Mouse (Mus musculus) lung, adult 2 months (tissue): Measurements from ENCODE around the gene Trp53i13. TPM values are rescaled to one million over a fixed set of nuclear protein-coding genes. Genes with fewer than 3 reads are reported as not detected.

Experiments
- DNase-seq: peaks from one replicate; pipeline ENCODE4 v3.0.0; 2022
- H3K4me1 ChIP-seq: fragments of 200-500 bp; 2 replicates; pipeline ENCODE4 v1.6.1; 2011; ENCODE audit warnings: low read length; ENCODE audit not compliant: control insufficient read depth, insufficient read depth
- H3K4me3 ChIP-seq: fragments of 200-500 bp; replicated peaks from 2 replicates; pipeline ENCODE3; 2011; ENCODE audit warnings: low read depth, mild to moderate bottlenecking, control low read depth, low read length; ENCODE audit errors: extremely low read depth
- CTCF ChIP-seq: fragments of 200-500 bp; IDR thresholded peaks from 2 replicates; pipeline ENCODE4 v1.5.1; 2011; ENCODE audit warnings: mild to moderate bottlenecking, low read length, control low read depth; ENCODE audit not compliant: insufficient read depth
- POLR2A ChIP-seq: fragments of 200-500 bp; IDR thresholded peaks from 2 replicates; pipeline ENCODE4 v1.6.1; 2011; ENCODE audit warnings: low read depth, mild to moderate bottlenecking, control low read depth, low read length, borderline replicate concordance; ENCODE audit errors: extremely low read depth
- WGBS: fragments of 180-500 bp; shearing (Covaris S2); methylation state at CpG from one replicate; pipeline ENCODE4 v1.1.7; 2018; 5-methylcytosine and 5-hydroxymethylcytosine counted together
- polyA plus RNA-seq: library from polyadenylated mRNA; depleted of rRNA; stranded (reverse); fragments of >200 nt; gene quantifications from 2 replicates; pipeline ENCODE4 v1.2.3, GENCODE M21; 2012

Trp53i13 gene
- polyA plus RNA-seq, 1 experiment, result 31.8 TPM

DNA sequence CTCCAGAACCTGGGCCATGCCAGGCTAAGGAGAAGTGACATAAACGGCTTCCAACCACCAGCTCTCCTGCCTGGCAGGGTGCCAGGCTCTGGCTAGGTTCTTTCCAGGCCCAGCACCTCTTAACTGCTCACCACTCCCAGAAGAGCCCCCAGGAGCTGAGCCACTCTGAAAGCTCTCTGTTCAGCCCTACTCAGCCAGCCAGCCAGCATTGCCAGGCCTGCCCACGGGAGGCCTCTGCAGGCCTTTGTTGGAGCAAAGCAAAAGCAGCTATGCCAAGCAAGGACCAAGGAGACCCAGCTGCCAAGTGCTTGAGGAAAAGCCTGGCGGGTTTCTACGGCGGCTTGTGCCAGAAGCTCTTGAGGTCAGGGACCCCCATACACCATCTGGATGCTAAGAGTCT lies 29.0 kb downstream of the Trp53i13 start:
- WGBS, result 64% methylated on average over 5 of the region's 5 CpGs
- Histone ChIP-seq H3K4me1 (peaks cover 16% of the 10 kb centered on the region), H3K4me3 (no peak overlapping the region)
- no peak for DNase-seq
- TF ChIP-seq CTCF (no peak), POLR2A (no peak)

DNA sequence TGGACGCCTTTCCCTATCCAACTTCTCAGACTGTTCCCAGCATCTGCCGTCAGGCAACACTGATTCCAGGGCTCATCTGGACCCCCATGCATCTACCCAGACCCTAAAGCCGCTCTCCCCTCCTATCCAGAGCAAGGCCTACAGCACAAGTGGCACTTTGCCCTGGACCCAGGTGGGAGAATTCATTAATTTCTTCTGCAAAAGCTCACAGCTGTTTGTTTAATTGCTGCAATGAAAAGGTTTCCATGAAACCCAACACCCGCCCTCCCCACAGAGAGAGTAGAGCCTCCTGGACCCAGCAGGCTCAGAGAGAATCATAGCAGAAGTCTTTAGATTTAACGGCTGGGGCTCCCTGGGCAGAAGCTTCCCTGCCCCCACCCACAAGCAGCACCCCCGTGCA lies 30.6 kb downstream of the Trp53i13 start:
- no peak for TF ChIP-seq CTCF
- TF ChIP-seq POLR2A, result no peak
- DNase-seq, result no peak
- no peak overlapping the region for H3K4me3 ChIP-seq
- H3K4me1 ChIP-seq, result peaks cover 7% of the 10 kb centered on the region; the same call in 1 of the 2 replicates
- WGBS, result 80% methylated on average over 6 of the region's 6 CpGs

DNA sequence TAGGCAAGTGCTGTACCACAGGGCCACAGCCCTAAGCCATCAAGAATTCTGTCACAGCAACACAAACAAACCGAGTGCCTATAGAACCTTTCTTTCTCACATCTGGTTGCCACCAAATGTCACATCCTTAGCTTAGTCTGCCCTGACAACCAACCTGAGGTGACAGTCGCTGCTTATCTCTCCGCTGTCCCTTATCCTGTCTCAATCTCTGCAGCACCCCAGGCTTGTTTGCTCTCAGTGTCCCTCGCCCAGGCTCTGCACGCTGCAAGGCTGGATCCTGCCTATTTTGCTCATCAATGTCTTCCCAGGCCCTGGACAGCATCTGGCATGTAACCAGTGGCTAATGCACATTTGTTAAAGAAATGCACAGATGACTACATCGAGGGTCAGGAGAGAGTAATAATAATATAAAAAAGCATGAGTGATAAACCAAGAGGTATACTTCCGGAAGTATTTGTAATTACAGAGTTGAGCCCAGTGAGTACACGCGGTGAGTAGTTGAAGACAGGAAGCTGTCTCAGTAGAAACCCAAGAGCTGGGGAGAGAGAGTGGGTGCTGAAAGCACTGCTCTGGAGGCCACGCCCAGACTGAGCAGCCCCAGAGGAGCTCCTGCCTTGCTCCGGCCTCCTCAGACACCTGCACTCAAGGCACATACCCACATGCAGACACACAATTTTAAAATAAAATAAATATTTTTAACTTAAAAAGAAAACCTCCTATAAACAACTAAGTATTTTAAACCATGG lies 32.1 kb downstream of the Trp53i13 start:
- TF ChIP-seq POLR2A, result no peak
- no peak for DNase-seq
- H3K4me3 ChIP-seq, result no peak overlapping the region
- H3K4me1 ChIP-seq, result peaks cover under 1% of the 10 kb centered on the region; the same call in 1 of the 2 replicates
- 41% methylated on average over 11 of the region's 11 CpGs for WGBS

DNA sequence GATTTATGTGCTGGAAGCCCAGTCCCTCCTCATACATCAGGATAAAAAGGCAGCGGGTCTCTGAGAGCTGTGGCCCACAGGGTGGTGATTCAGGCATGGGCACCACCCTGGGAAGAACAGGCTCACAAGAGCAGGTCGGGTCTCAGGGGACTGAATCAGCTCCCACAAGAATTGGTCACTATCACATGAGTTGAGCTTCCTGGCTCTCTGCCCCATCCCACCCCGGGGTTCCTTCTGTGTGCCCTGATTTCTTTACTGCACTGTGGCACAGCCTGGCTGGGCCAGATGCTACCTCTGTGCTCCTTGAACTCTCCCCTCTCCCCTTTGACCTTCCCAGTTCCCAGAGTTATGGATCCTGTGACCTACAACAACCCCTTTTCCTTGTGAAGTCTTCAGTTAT lies 32.7 kb downstream of the Trp53i13 start:
- TF ChIP-seq CTCF (no peak), POLR2A (no peak)
- 53% methylated on average over 3 of the region's 3 CpGs for WGBS
- Histone ChIP-seq H3K4me3 (no peak overlapping the region), H3K4me1 (no peaks in the 10 kb centered on the region)
- DNase-seq, result no peak

DNA sequence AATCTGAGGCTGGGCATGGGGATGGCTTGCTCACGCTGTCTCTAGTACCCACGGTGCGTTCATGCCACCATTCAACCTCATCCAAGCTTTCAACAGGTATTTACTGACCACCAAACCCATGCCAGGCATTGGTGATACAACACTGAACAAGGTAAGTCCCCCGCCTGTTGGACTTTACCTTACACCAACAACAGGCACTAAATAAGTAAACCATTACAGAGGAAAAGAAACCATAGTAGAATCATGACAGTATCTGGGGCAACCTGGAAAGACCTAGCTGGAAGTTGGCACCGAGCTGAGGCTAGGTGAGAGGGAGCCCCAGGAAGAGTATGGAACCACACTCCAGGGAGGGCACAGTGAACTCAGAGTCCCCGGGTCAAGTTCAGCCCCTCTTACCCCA lies 38.9 kb downstream of the Trp53i13 start:
- TF ChIP-seq POLR2A (no peak), CTCF (no peak)
- Histone ChIP-seq H3K4me3 (no peak overlapping the region), H3K4me1 (no peaks in the 10 kb centered on the region)
- WGBS, result 93% methylated on average over 6 of the region's 6 CpGs
- DNase-seq, result no peak

DNA sequence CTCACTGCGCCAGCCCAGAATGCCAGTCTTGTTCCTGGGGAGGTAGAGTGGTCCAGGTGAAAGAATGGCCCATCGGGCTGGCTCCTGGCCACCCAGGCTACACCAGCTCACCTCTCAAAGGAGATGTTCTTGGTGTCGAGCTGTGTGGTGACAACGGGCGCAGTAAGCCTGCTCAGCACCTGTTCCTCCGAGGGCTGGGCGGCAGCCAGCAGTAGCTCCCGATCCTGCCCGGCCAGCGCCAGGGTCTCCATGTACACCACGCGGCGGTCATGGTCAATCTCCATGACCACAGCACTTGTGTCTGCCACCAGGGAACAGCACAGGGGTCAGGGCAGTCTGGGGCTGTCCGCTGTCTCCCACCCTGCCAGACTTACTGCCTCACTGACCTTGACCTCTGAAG lies 39.6 kb downstream of the Trp53i13 start:
- no peak for DNase-seq
- TF ChIP-seq CTCF (no peak), POLR2A (no peak)
- Histone ChIP-seq H3K4me3 (no peak overlapping the region), H3K4me1 (no peaks in the 10 kb centered on the region)
- 95% methylated on average over 14 of the region's 14 CpGs for WGBS

DNA sequence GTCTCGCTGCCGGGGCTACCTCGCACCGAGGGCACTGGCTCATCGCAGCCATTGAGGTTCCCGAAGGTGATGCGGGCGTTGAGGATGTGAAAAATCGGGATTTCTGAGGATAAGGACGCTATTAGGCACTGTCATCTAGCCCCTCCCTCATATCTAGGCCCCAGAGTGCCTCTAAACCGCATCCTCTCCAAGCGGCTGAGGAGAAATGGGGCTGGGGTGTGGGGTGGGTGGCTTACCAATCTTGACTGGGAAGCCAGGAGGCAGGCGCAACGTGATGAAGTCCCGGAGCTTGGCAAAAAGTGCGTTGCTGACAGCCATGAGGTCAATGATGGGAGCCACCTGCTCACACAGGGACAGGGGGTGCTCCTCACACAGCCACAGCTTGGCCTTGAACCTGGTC lies 43.0 kb downstream of the Trp53i13 start:
- TF ChIP-seq POLR2A (no peak), CTCF (no peak)
- whole genome bisulfite sequencing, result 90% methylated on average over 16 of the region's 16 CpGs
- Histone ChIP-seq H3K4me3 (no peak overlapping the region), H3K4me1 (no peaks in the 10 kb centered on the region; the same call in 1 of the 2 replicates)
- no peak for DNase-seq

DNA sequence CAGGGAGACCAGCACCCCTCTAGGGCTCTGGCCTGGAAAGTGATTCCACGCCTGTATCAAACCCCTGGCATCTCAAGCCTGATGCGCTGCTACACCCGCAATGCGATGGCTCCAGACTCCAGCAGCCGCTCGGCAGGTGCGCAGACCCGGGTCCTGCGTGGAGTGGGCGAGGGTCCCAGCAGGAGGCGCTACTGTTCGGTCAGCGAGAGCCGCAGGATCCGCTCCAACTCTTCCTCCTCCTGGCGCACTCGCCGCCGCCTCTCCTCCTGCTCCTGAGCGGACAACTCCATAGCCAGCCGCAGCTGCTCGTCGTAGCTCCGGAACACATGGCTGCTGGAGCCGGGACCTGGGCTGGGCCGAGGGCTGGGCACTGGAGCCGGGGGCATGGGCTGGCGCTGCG lies 44.4 kb downstream of the Trp53i13 start:
- DNase-seq, result no peak
- Histone ChIP-seq H3K4me1 (peaks cover 3% of the 10 kb centered on the region; the same call in 1 of the 2 replicates), H3K4me3 (no peak overlapping the region)
- 82% methylated on average over 28 of the region's 29 CpGs for WGBS
- no peak for TF ChIP-seq CTCF
- no peak for TF ChIP-seq POLR2A

DNA sequence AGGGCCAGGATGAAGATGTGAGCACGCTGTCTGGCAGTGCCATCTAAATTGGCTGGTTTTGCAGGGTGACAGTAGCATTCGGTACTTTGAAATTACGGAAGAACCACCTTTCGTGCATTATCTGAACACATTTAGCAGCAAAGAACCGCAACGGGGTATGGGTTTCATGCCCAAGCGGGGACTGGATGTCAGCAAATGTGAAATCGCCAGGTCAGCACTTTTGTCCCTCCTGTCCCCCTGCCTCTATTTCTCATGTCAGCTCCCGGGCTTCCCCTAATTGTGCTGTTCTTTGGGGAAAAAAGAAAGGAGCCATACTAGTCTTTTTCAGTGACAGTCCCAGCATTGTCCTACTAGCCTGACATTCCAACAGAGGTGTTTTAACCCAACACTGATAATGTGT lies 47.4 kb downstream of the Trp53i13 start:
- no peak overlapping the region for H3K4me3 ChIP-seq
- no peak for DNase-seq
- 89% methylated on average over 9 of the region's 9 CpGs for WGBS
- no peak for TF ChIP-seq POLR2A
- no peak for TF ChIP-seq CTCF
- peaks cover 3% of the 10 kb centered on the region; the same call in 1 of the 2 replicates for H3K4me1 ChIP-seq

DNA sequence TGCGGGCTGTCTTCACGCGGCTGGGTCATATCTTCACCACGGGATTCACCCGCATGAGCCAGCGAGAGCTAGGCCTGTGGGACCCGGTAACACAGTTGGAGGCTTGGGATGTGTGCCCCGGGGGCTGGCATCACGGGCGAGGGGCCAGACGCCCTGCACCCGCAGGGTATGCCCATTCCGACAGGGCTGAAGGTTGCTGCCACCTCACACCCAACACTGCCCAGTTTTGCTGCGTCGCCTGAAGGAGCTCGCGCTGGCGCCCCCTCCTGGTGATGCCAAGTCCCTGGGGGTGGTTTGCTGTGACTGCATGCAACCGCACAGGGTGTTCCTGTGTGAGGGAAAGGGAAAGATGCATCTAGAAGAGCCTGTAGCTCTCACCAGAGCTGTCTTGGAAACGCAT lies 48.0 kb downstream of the Trp53i13 start:
- Histone ChIP-seq H3K4me1 (peaks cover 3% of the 10 kb centered on the region; the same call in 1 of the 2 replicates), H3K4me3 (no peak overlapping the region)
- peak; percentile 83 for DNase-seq
- WGBS, result 11% methylated on average over 20 of the region's 20 CpGs
- no peak for TF ChIP-seq POLR2A
- peak; percentile 76 for TF ChIP-seq CTCF
